Mouse (Mus musculus): ENCODE measurements around the gene Necab3. TPM values are rescaled to one million over a fixed set of nuclear protein-coding genes. Genes with fewer than 3 reads are reported as not detected.

Gene Necab3
- total RNA-seq, 2 experiments from 2014 or later, result 1.1 to 1.2 TPM

DNA sequence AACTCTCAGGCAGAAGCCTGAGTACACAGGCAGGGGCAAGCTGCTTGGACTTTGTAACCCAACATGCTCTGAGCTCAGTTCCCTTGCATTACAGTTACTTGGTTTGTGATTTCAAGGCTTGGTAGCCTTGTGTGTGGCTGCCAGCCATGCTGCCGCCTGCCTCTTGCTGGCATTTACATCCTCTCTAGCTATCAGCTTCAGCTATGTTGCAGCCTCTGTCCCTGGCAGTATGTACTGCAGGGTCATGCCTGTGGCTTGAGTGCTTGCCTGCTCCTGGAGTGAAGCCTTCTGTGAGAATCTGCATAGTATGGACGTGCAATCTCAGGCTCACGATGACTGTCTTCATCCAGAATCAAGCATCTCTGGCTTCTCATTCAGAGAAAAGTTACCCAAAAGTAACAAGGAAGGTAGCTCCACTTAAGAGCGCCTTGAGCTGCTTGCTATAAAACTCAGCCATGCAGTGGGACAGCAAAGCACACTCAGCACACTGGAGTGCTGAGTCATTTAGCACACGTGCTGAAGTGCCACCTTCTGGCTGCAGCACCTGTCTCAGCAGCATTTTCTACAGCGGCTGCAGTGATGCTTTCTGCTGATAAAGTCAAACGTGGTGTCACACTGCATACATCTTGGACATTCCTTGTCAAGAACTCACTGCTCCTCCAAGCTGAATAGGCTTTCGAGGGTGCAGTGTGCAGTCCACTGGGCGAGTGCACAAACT, 51.0 kb downstream of the Necab3 start:
- intact Hi-C loops (cut with DNase I; ENCODE audit: low total_unique reads), result no loop called here
- DNase-seq, result peak; percentile 4

- intact Hi-C loops (cut with DNase I; ENCODE audit: low total_unique reads), result no loop called here
- no peak for DNase-seq
Measured at GRCm38 (mm10) chr2:154507076-154507475, 51.6 kb downstream of the Necab3 start.

GRCm38 (mm10) chr2:154500758-154501157, 57.9 kb downstream of the Necab3 start:
- intact Hi-C loops (cut with DNase I; ENCODE audit: low total_unique reads), result no loop called here

GRCm38 (mm10) chr2:154499717-154500247, 58.9 kb downstream of the Necab3 start:
- intact Hi-C loops (cut with DNase I; ENCODE audit: low total_unique reads), result no loop called here
- DNase-seq, result no peak

More at GRCm38 (mm10) chr2:154500758-154501157, 57.9 kb downstream of the Necab3 start:
- no peak for DNase-seq

DNA sequence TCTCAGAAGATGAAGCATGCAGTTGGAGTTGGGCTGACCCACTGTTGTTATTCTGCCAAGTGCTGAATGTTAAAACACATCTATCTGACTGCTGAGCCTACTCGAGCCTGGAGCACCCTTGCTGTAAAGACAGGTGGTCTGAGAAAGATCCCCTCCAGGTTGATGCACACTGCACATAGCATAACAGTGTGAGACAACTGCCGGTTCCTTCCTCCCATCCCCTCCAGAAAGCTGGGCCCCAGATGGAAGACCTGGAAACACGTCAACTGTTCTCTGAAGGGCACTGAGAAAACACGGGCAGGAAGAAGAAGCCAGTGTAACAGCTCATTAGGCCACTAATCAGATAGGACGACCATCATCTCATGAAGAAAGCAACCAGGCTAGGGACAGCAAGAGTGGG, 60.1 kb downstream of the Necab3 start:
- no peak for DNase-seq
- intact Hi-C loops (cut with DNase I; ENCODE audit: low total_unique reads), result no loop called here

DNA sequence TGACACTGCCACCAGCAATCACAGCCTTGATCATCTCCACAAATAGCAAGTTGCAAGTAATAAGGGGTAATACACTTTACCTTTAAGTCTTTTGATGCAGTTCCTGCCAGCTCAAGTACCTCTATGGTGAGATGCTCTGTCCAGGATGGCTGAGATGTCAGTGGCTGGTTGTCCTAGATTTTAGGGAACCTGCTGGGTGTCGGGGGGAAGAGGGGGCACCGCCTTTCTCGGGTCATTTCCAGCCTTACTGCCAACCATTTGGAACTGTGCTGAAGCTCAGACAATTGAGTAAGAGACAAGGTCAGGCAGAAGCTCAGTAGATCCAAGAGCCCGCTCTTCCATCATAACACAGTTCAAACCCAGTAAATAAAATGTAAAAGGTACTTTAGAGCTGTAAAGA, 63.7 kb downstream of the Necab3 start:
- intact Hi-C loops (cut with DNase I; ENCODE audit: low total_unique reads), result no loop called here
- no peak for DNase-seq

Other genes starting within 250 kb of the Necab3 start
- 10 to 100 TPM in 1 of 2 experiments, 1 to 10 TPM in 1; 8.9 to 12.1 TPM for gene Cdk5rap1, start 185.9 kb downstream of the Necab3 start, total RNA-seq (2021)
- gene Snta1, start 150.8 kb downstream of the Necab3 start, total RNA-seq (2021), result 100 to 1,000 TPM; 146 to 210 TPM
- 10 to 100 TPM; 12.2 to 15.7 TPM for gene Cbfa2t2, start 122.4 kb downstream of the Necab3 start, total RNA-seq (2021)
- under 1 TPM in 1 of 2 experiments, not detected in 1; 0.31 TPM for gene 1700003F12Rik, start 11.8 kb downstream of the Necab3 start, total RNA-seq (2021)
- not detected for gene Actl10, start 7.1 kb downstream of the Necab3 start, total RNA-seq (2021)
- 1 to 10 TPM; 2.5 to 3.1 TPM for gene E2f1, start 11.0 kb upstream of the Necab3 start, total RNA-seq (2021)
- 10 to 100 TPM; 14.1 to 14.9 TPM for gene Pxmp4, start 44.8 kb upstream of the Necab3 start, total RNA-seq (2021)
- gene Zfp341, start 54.4 kb upstream of the Necab3 start, total RNA-seq (2021), result 1 to 10 TPM; 1.8 to 1.9 TPM
- gene 4930519P11Rik, start 54.5 kb upstream of the Necab3 start, total RNA-seq (2021), result under 1 TPM in 1 of 2 experiments, not detected in 1; 0.69 TPM
- 10 to 100 TPM; 91.1 to 97.2 TPM for gene Chmp4b, start 92.8 kb upstream of the Necab3 start, total RNA-seq (2021)
- not detected for gene Gm14214, start 211.1 kb upstream of the Necab3 start, total RNA-seq (2021)
- gene Raly, start 232.2 kb upstream of the Necab3 start, total RNA-seq (2021), result 10 to 100 TPM; 90.1 to 97.0 TPM
- gene a, start 232.5 kb upstream of the Necab3 start, total RNA-seq (2021), result not detected

Measured in gastrocnemius, postnatal 14 days (tissue).